Mouse (Mus musculus): ENCODE measurements around the gene Vmn2r27. TPM values are rescaled to one million over a fixed set of nuclear protein-coding genes. Genes with fewer than 3 reads are reported as not detected.

Vmn2r27 gene
- not detected for polyA plus RNA-seq (2015; fragmentation: Illumina TruSeq; extraction: RNeasy Lipid Tissue Mini Kit (QIAGEN cat#74804); ENCODE audit: insufficient read depth, low read depth, low replicate concordance)

DNA sequence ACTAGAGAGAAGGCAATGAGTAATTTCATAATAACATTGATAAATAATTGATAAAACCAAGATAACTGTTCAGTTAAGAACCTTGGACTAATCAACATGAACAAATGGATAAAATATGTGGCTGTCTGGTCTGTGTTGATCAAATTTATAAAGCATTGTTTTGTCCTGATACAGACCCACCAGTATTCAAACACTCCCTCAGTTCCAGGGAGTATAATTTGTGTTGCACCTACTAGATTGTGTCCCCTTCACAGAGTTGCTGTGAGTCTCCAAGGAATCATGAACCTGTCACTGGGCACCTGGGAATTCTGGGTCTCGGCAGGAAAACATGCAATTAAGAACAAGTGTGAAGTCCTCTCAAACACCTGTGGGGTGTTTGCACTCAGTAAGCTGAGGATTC is at the start of gene Vmn2r27:
TSS of gene Vmn2r27 (minus strand) at position 101 of the 400 bp plus-strand sequence.

Other genes with a start within 250 kb of the Vmn2r27 start
- gene Vmn2r26, start 207.3 kb downstream of the Vmn2r27 start, polyA plus RNA-seq (2015; fragmentation: Illumina TruSeq; extraction: RNeasy Lipid Tissue Mini Kit (QIAGEN cat#74804); ENCODE audit: insufficient read depth, low read depth, low replicate concordance), result not detected
- gene Cd163, start 72.8 kb upstream of the Vmn2r27 start, polyA plus RNA-seq (2015; fragmentation: Illumina TruSeq; extraction: RNeasy Lipid Tissue Mini Kit (QIAGEN cat#74804); ENCODE audit: insufficient read depth, low read depth, low replicate concordance), result 5.2 TPM
- 15.0 TPM for gene Pex5, start 183.2 kb upstream of the Vmn2r27 start, polyA plus RNA-seq (2015; fragmentation: Illumina TruSeq; extraction: RNeasy Lipid Tissue Mini Kit (QIAGEN cat#74804); ENCODE audit: insufficient read depth, low read depth, low replicate concordance)
- gene Clstn3, start 232.9 kb upstream of the Vmn2r27 start, polyA plus RNA-seq (2015; fragmentation: Illumina TruSeq; extraction: RNeasy Lipid Tissue Mini Kit (QIAGEN cat#74804); ENCODE audit: insufficient read depth, low read depth, low replicate concordance), result 2.4 TPM